Mouse (Mus musculus) neural tube, embryonic 11.5 days (tissue): ENCODE results near the gene Mamdc2. TPM values are rescaled to one million over a fixed set of nuclear protein-coding genes. Genes with fewer than 3 reads are reported as not detected.
A peak's percentile ranks its signal among the peaks of the same experiment; 100 is the strongest.

Experiments
- ATAC-seq: fragments of 200-750 bp; cut with Nextera tagmentation; 2 replicates; pipeline ENCODE4 v1.8.0; 2017; ENCODE audit warnings: moderate number of reproducible peaks, mild to moderate bottlenecking, moderate TSS enrichment, moderate library complexity; ENCODE audit not compliant: insufficient read depth, low FRiP score, low TSS enrichment
- DNase-seq: peaks from one replicate; pipeline ENCODE4 v3.0.0-alpha.2; 2015; ENCODE audit warnings: low spot score
- H3K27ac ChIP-seq: fragments of 300-500 bp; sonication (generic); 2 replicates; pipeline ENCODE4 v1.5.1; 2014; ENCODE audit warnings: low read depth, mild to moderate bottlenecking, low read length
- H3K27me3 ChIP-seq: fragments of 300-500 bp; sonication (generic); 2 replicates; pipeline ENCODE4 v1.6.1; 2014; ENCODE audit warnings: mild to moderate bottlenecking, low read length, mixed read lengths; ENCODE audit not compliant: control insufficient read depth, insufficient read depth
- H3K36me3 ChIP-seq: fragments of 300-500 bp; sonication (generic); 2 replicates; pipeline ENCODE4 v1.6.1; 2014; ENCODE audit warnings: mild to moderate bottlenecking, low read length, moderate library complexity, mixed read lengths; ENCODE audit not compliant: control insufficient read depth, insufficient read depth
- H3K4me1 ChIP-seq: fragments of 300-500 bp; sonication (generic); 2 replicates; pipeline ENCODE4 v1.6.1; 2014; ENCODE audit warnings: low read length, mixed read lengths; ENCODE audit not compliant: control insufficient read depth, insufficient read depth
- H3K4me2 ChIP-seq: fragments of 300-500 bp; sonication (generic); 2 replicates; pipeline ENCODE4 v1.6.1; 2014; ENCODE audit warnings: low read depth, mild to moderate bottlenecking, moderate library complexity
- H3K4me3 ChIP-seq: fragments of 300-500 bp; sonication (generic); 2 replicates; pipeline ENCODE4 v1.5.1; 2014; ENCODE audit warnings: low read depth, low read length
- H3K9ac ChIP-seq: fragments of 300-500 bp; sonication (generic); 2 replicates; pipeline ENCODE4 v1.6.1; 2014; ENCODE audit warnings: mild to moderate bottlenecking, low read length
- H3K9me3 ChIP-seq: fragments of 300-500 bp; sonication (generic); 2 replicates; pipeline ENCODE4 v1.6.1; 2016; ENCODE audit warnings: low read length; ENCODE audit not compliant: control insufficient read depth
- WGBS: fragments of 180-500 bp; shearing (Covaris S2); extraction: QIAGEN DNeasy Blood & Tissue Kit; methylation state at CpG from one replicate; pipeline ENCODE4 v1.1.7; 2014; 5-methylcytosine and 5-hydroxymethylcytosine counted together
- polyA plus RNA-seq: library from polyadenylated mRNA; unstranded; fragments of >200 nt; fragmentation: Nextera tagmentation; extraction: Ambion mirVana; gene quantifications from 2 replicates; pipeline ENCODE4 v1.2.1, GENCODE M21; 2014

The Mamdc2 gene
- polyA plus RNA-seq, 1 experiment from 2014 or later, result 2.0 TPM

GRCm38 (mm10) chr19:23410328-23410727 is 37.9 kb downstream of the Mamdc2 start:
- no peaks in the 10 kb centered on the region for H3K4me1 ChIP-seq
- no peak overlapping the region for H3K4me3 ChIP-seq
- no peak overlapping the region for H3K9ac ChIP-seq
- no peaks in the 10 kb centered on the region for H3K27me3 ChIP-seq
- WGBS, result 59% methylated on average over 4 of the region's 4 CpGs
- DNase-seq (no peak), ATAC-seq (no peak)
- H3K36me3 ChIP-seq, result no peaks in the 10 kb centered on the region
- no peaks in the 10 kb centered on the region for H3K9me3 ChIP-seq
- no peak overlapping the region for H3K27ac ChIP-seq
- no peak overlapping the region for H3K4me2 ChIP-seq

- 17% methylated on average over 12 of the region's 12 CpGs for WGBS
- H3K9me3 ChIP-seq, result no peaks in the 10 kb centered on the region
- no peak overlapping the region for H3K27ac ChIP-seq
- no peak overlapping the region for H3K4me3 ChIP-seq
- H3K4me2 ChIP-seq, result no peak overlapping the region
- no peaks in the 10 kb centered on the region for H3K36me3 ChIP-seq
- no peaks in the 10 kb centered on the region for H3K27me3 ChIP-seq
- ATAC-seq (0 out of 2 replicates have a peak, but pooled peaks have one; percentile 41), DNase-seq (peak; percentile 35)
- no peak overlapping the region for H3K9ac ChIP-seq
- H3K4me1 ChIP-seq, result 0 out of 2 replicates have a peak, but pooled peaks cover 3% of the 10 kb centered on the region
These were observed 46.6 kb downstream of the Mamdc2 start for GRCm38 (mm10) chr19:23401469-23402135.

DNA sequence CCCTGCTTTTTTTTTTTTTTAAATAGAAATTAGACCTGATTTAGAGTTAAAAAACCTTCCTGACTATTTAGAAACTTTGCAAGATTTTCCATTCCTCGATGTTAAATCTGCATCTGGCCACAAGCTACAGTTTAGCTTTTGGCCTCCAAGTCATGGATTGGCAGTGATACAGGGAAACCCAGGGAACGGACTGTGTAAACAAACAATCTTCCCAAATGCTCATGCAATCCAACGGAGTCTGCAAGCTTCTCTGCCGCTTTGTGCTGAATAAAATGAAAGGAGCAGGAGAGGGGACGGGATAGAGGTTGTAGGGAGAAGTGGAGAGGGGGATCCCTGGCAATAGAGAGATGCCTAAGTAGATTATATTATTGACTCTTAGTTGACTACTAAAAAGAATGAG is 47.8 kb downstream of the Mamdc2 start:
- Histone ChIP-seq H3K9ac (no peak overlapping the region), H3K4me3 (no peak overlapping the region), H3K36me3 (no peaks in the 10 kb centered on the region), H3K4me2 (no peak overlapping the region), H3K27ac (no peak overlapping the region), H3K9me3 (no peaks in the 10 kb centered on the region), H3K27me3 (no peaks in the 10 kb centered on the region), H3K4me1 (0 out of 2 replicates have a peak, but pooled peaks cover 3% of the 10 kb centered on the region)
- WGBS, result 69% methylated on average over 5 of the region's 5 CpGs
- no peak for DNase-seq
- ATAC-seq, result no peak

GRCm38 (mm10) chr19:23395956-23396355 is 52.3 kb downstream of the Mamdc2 start:
- Histone ChIP-seq H3K36me3 (no peaks in the 10 kb centered on the region), H3K4me2 (no peak overlapping the region), H3K27ac (no peak overlapping the region), H3K27me3 (no peaks in the 10 kb centered on the region), H3K9ac (no peak overlapping the region), H3K9me3 (no peaks in the 10 kb centered on the region), H3K4me3 (no peak overlapping the region), H3K4me1 (no peaks in the 10 kb centered on the region)
- ATAC-seq (no peak), DNase-seq (no peak)
- WGBS, result 67% methylated on average over 2 of the region's 2 CpGs

GRCm38 (mm10) chr19:23394597-23394996 is 53.6 kb downstream of the Mamdc2 start:
- no peak for DNase-seq
- Histone ChIP-seq H3K4me1 (no peaks in the 10 kb centered on the region), H3K27me3 (no peaks in the 10 kb centered on the region), H3K9ac (no peak overlapping the region), H3K4me2 (no peak overlapping the region), H3K36me3 (no peaks in the 10 kb centered on the region), H3K4me3 (no peak overlapping the region), H3K27ac (no peak overlapping the region), H3K9me3 (no peaks in the 10 kb centered on the region)
- WGBS, result 71% methylated on average over 1 of the region's 1 CpGs
- ATAC-seq, result no peak

DNA sequence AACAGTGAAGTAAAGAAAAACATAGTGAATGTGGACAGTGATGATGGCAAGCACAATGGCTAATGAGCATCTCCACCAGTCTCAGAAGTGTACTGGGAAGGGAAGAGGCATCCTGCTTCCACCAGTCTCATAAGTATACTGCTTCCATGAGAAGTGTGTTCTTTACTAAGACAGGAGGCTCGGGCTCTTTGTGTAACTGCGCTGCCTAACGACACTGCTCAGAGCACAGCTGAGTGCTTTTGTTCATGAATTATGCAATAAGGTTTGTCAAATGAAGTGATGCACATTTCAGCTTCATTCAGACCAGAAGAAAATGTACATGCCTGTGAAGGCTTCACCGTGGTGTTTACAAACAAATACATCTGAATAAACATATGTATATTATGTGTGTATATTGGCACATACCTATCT is 59.4 kb downstream of the Mamdc2 start:
- Histone ChIP-seq H3K4me1 (no peaks in the 10 kb centered on the region), H3K4me2 (no peak overlapping the region), H3K36me3 (no peaks in the 10 kb centered on the region), H3K9me3 (no peaks in the 10 kb centered on the region), H3K27me3 (no peaks in the 10 kb centered on the region), H3K9ac (no peak overlapping the region), H3K4me3 (no peak overlapping the region), H3K27ac (no peak overlapping the region)
- ATAC-seq, result 0 out of 2 replicates have a peak, but pooled peaks have one; percentile 48
- DNase-seq, result peak; percentile 35
- 56% methylated on average over 4 of the region's 4 CpGs for WGBS

GRCm38 (mm10) chr19:23388083-23388861 is 60.0 kb downstream of the Mamdc2 start:
- no peak for DNase-seq
- no peak overlapping the region for H3K4me3 ChIP-seq
- no peaks in the 10 kb centered on the region for H3K9me3 ChIP-seq
- H3K27ac ChIP-seq, result no peak overlapping the region
- H3K4me1 ChIP-seq, result no peaks in the 10 kb centered on the region
- H3K36me3 ChIP-seq, result no peaks in the 10 kb centered on the region
- WGBS, result 35% methylated on average over 7 of the region's 7 CpGs
- H3K27me3 ChIP-seq, result no peaks in the 10 kb centered on the region
- no peak overlapping the region for H3K4me2 ChIP-seq
- ATAC-seq, result no peak
- H3K9ac ChIP-seq, result no peak overlapping the region

DNA sequence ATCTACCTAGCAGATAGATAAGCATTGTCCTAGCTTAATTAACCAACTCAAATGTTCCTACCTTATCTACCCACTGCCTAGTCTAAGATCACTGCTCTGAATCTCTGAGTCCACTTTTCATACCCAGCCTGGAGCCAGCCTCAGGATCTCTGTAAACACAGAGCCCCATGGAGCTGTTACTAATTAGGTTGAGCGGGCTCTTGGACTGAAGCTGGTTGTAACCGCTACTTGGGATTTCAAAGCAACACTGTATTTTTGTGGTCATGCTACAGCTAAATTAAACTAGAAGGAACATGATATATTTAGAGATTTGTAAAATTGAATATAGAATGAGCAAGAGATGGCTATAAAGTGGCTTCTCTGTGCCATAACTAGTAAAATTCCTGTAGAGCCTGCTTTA is 65.8 kb downstream of the Mamdc2 start:
- Histone ChIP-seq H3K4me2 (no peak overlapping the region), H3K27ac (no peak overlapping the region), H3K9me3 (no peaks in the 10 kb centered on the region), H3K36me3 (no peaks in the 10 kb centered on the region), H3K27me3 (no peaks in the 10 kb centered on the region), H3K4me1 (no peaks in the 10 kb centered on the region), H3K9ac (no peak overlapping the region), H3K4me3 (no peak overlapping the region)
- ATAC-seq (no peak), DNase-seq (no peak)
- WGBS, result 93% methylated on average over 2 of the region's 2 CpGs

GRCm38 (mm10) chr19:23380968-23381367 is 67.3 kb downstream of the Mamdc2 start:
- H3K4me1 ChIP-seq, result no peaks in the 10 kb centered on the region
- no peak overlapping the region for H3K4me3 ChIP-seq
- H3K27ac ChIP-seq, result no peak overlapping the region
- H3K9ac ChIP-seq, result no peak overlapping the region
- no peaks in the 10 kb centered on the region for H3K27me3 ChIP-seq
- H3K36me3 ChIP-seq, result no peaks in the 10 kb centered on the region
- H3K9me3 ChIP-seq, result no peaks in the 10 kb centered on the region
- ATAC-seq (no peak), DNase-seq (no peak)
- WGBS, result 94% methylated on average over 4 of the region's 4 CpGs
- H3K4me2 ChIP-seq, result no peak overlapping the region
